Mouse (Mus musculus) kidney, embryonic 15.5 days (tissue): Measurements from ENCODE around the gene Ankib1. TPM values are rescaled to one million over a fixed set of nuclear protein-coding genes. Genes with fewer than 3 reads are reported as not detected.

Experiments used
- ATAC-seq: fragments of 200-750 bp; cut with Nextera tagmentation; replicated peaks from 2 replicates; pipeline ENCODE4 v1.8.0; 2017; ENCODE audit warnings: moderate TSS enrichment; ENCODE audit not compliant: low FRiP score
- H3K27ac ChIP-seq: fragments of 300-500 bp; sonication (generic); 2 replicates; pipeline ENCODE4 v1.5.1; 2015; ENCODE audit warnings: mild to moderate bottlenecking, inconsistent platforms
- H3K27me3 ChIP-seq: fragments of 300-500 bp; sonication (generic); 2 replicates; pipeline ENCODE4 v1.6.1; 2015; ENCODE audit warnings: inconsistent platforms
- H3K36me3 ChIP-seq: fragments of 300-500 bp; sonication (generic); 2 replicates; pipeline ENCODE4 v1.6.1; 2015; ENCODE audit warnings: inconsistent platforms
- H3K4me1 ChIP-seq: fragments of 300-500 bp; sonication (generic); 2 replicates; pipeline ENCODE4 v1.6.1; 2015; ENCODE audit warnings: inconsistent platforms
- H3K4me2 ChIP-seq: fragments of 300-500 bp; sonication (generic); 2 replicates; pipeline ENCODE4 v1.6.1; 2015; ENCODE audit warnings: moderate library complexity, mild to moderate bottlenecking, inconsistent platforms
- H3K4me3 ChIP-seq: fragments of 300-500 bp; sonication (generic); replicated peaks from 2 replicates; pipeline ENCODE4 v1.5.1; 2015; ENCODE audit warnings: mild to moderate bottlenecking, inconsistent platforms
- H3K9ac ChIP-seq: fragments of 300-500 bp; sonication (generic); 2 replicates; pipeline ENCODE4 v1.6.1; 2015; ENCODE audit warnings: mild to moderate bottlenecking, inconsistent platforms
- H3K9me3 ChIP-seq: fragments of 300-500 bp; sonication (generic); replicated peaks from 2 replicates; pipeline ENCODE4 v1.6.1; 2016; ENCODE audit warnings: inconsistent platforms
- WGBS: fragments of 180-500 bp; shearing (Covaris S2); methylation state at CpG from one replicate; pipeline ENCODE4 v1.1.7; 2015; ENCODE audit warnings: mixed read lengths; 5-methylcytosine and 5-hydroxymethylcytosine counted together
- polyA plus RNA-seq: library from polyadenylated mRNA; unstranded; fragments of >200 nt; fragmentation: Nextera tagmentation; extraction: Ambion mirVana; gene quantifications from 2 replicates; pipeline ENCODE4 v1.2.1, GENCODE M21; 2015

Gene Ankib1
- polyA plus RNA-seq, 1 experiment from 2014 or later: 12.3 TPM

DNA sequence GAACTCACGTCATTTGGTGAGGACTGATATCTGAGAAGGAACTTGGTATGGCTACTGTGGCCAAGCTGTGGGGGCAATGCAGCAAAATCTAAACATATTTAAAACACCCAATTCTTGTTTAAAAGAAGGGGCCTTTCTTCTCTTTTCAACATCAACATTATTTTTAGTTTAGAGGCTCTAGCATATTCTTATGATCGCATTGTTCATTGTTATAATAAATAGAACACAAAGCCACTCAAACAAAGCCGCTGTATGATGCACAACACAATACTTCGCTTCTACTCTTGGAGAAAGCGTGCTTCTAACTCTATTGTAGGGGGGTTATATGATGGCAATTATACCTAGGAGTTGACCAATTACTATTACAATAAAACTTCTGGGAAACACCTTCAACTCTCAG lies 86.9 kb downstream of the Ankib1 start:
- no peak for ATAC-seq
- Histone ChIP-seq H3K36me3 (peaks cover 41% of the 10 kb centered on the region), H3K4me1 (no peaks in the 10 kb centered on the region), H3K9me3 (no peaks in the 10 kb centered on the region), H3K4me2 (no peak overlapping the region), H3K9ac (no peak overlapping the region), H3K27ac (no peak overlapping the region), H3K4me3 (no peak overlapping the region), H3K27me3 (no peaks in the 10 kb centered on the region)
- 95% methylated on average over 5 of the region's 5 CpGs for WGBS

DNA sequence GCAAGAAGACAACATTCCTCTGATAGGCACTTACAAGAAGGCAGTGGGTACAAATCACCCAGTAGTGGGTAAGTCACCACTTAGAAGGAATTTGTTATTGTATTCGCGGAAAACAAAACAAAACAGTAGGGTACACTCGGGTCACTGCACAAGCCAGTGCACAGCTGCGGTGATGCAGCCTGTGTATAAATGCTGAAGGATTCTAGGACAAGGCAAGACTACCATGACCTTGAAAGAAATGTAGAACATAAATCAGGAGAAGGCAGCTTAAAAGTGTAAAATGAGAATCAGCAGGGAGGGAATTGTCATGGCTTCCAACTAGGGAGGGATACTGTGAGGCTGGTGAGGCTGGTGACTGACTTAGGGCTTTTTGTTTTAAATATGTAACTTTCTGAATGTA lies 100.5 kb downstream of the Ankib1 start:
- Histone ChIP-seq H3K4me3 (no peak overlapping the region), H3K4me2 (no peak overlapping the region), H3K27ac (no peak overlapping the region), H3K9me3 (no peaks in the 10 kb centered on the region), H3K27me3 (no peaks in the 10 kb centered on the region), H3K4me1 (no peaks in the 10 kb centered on the region), H3K9ac (no peak overlapping the region), H3K36me3 (peaks cover 46% of the 10 kb centered on the region)
- ATAC-seq: peak; percentile 66; the same call in 1 of the 2 replicates
- 39% methylated on average over 4 of the region's 4 CpGs for WGBS

DNA sequence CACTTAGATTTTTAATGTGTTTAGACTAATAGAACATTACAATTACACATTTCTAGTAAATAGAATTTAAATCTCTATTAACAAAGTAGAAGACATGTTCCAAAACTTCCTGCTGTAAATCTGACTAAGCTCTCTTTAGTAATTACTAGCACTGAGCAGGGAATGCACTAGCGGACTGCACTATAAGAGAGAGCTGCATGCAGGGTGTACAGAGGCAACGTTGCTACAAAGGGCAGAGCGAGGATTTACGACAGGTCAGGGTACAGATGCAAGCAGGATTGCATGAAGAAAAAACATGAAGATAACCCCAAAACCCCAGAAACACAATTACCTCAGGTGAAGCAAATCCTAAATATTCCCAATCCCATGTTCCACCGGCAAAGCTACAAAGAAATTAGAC lies 102.7 kb downstream of the Ankib1 start:
- H3K4me1 ChIP-seq: no peaks in the 10 kb centered on the region
- H3K36me3 ChIP-seq: peaks cover 55% of the 10 kb centered on the region
- no peak overlapping the region for H3K27ac ChIP-seq
- no peak overlapping the region for H3K4me3 ChIP-seq
- WGBS: 78% methylated on average over 5 of the region's 5 CpGs
- no peak for ATAC-seq
- no peak overlapping the region for H3K4me2 ChIP-seq
- no peak overlapping the region for H3K9ac ChIP-seq
- H3K9me3 ChIP-seq: no peaks in the 10 kb centered on the region
- no peaks in the 10 kb centered on the region for H3K27me3 ChIP-seq

DNA sequence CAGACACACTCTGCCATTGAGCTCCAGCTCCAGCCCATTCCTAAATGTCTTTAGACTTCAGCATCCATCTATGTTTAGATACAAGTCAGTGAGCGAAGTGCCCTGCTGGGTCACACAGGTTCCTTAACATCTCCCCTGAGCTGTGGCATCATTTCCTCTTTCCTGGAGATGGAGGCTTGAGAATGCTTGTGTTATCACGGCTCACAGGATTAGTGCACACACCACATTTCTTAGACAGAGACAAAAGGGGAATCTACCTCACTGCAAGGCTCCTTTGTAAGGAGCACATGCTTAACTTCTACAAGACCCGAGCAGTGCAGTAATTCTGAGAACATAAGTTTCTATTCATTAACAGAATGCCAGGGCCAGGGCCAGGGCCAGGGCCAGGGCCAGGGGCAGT lies 106.7 kb downstream of the Ankib1 start:
- H3K4me2 ChIP-seq: no peak overlapping the region
- H3K9ac ChIP-seq: no peak overlapping the region
- H3K27me3 ChIP-seq: no peaks in the 10 kb centered on the region
- no peak for ATAC-seq
- H3K4me3 ChIP-seq: no peak overlapping the region
- peaks cover 78% of the 10 kb centered on the region for H3K36me3 ChIP-seq
- H3K4me1 ChIP-seq: no peaks in the 10 kb centered on the region
- whole genome bisulfite sequencing: 88% methylated on average over 3 of the region's 3 CpGs
- H3K27ac ChIP-seq: no peak overlapping the region
- H3K9me3 ChIP-seq: no peaks in the 10 kb centered on the region

DNA sequence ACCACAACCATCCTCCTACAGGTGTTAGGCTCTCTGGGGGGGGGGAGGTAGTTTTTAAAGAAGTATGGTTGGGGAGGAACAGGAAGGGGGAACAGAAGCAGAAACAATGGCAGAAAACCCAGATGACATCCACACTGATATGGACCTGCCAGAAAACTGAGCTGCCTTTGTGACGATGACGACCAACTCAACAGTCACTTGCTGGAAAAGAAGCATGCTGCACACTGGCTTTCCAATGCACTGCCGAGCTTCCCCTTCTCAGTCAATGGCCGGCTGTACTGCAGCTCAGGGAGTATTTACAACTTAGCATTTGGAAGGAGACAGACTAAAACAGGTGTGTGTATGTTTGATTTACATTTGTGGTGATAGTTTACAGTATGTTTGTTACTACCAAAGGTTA lies 107.5 kb downstream of the Ankib1 start:
- H3K27ac ChIP-seq: no peak overlapping the region
- H3K27me3 ChIP-seq: no peaks in the 10 kb centered on the region
- no peak overlapping the region for H3K4me2 ChIP-seq
- no peak for ATAC-seq
- no peak overlapping the region for H3K9ac ChIP-seq
- H3K9me3 ChIP-seq: no peaks in the 10 kb centered on the region
- no peak overlapping the region for H3K4me3 ChIP-seq
- H3K4me1 ChIP-seq: no peaks in the 10 kb centered on the region
- WGBS: 90% methylated on average over 4 of the region's 4 CpGs
- H3K36me3 ChIP-seq: peaks cover 72% of the 10 kb centered on the region

DNA sequence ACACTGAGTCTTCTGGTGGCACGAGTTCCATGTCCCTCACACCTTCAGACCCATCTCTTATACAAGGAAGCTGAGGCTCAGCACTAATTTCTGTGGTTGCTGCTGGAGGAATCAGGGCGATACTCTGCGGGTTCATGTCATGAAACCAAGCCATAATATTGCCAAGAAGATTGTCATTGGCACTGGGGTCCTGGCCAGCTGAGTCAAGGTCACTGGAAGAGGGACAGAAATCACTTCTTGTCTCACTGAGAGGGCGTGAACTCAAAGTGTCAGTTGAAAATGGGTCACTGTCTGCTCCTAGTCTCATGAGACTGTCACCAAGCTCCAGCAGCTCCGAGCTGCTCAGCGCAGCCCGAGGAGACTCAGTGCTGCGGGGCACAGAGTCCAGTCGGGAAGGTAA lies 109.8 kb downstream of the Ankib1 start:
- H3K4me3 ChIP-seq: no peak overlapping the region
- H3K27ac ChIP-seq: no peak overlapping the region
- no peak overlapping the region for H3K4me2 ChIP-seq
- no peak for ATAC-seq
- no peaks in the 10 kb centered on the region for H3K4me1 ChIP-seq
- WGBS: 91% methylated on average over 9 of the region's 9 CpGs
- peaks cover 75% of the 10 kb centered on the region for H3K36me3 ChIP-seq
- no peaks in the 10 kb centered on the region for H3K27me3 ChIP-seq
- no peak overlapping the region for H3K9ac ChIP-seq
- no peaks in the 10 kb centered on the region for H3K9me3 ChIP-seq

DNA sequence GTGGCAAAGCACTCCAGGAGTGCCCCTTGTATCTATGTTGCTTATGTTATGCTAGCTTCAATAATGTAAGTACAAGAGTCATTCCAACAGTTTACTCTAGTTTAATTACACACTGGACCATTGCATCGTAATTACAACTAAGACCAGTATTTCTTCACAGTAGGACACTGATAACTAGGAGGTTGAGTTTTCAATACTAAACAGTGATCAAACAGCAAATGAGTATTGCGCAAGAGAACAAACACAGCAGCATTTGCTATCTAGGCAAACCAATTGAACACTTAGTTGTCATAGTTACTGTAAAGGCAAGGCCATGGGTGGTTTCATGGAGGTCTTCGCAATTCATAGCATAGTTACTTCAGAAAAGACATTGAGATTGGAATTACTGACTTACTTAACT lies 111.4 kb downstream of the Ankib1 start:
- 96% methylated on average over 3 of the region's 3 CpGs for WGBS

DNA sequence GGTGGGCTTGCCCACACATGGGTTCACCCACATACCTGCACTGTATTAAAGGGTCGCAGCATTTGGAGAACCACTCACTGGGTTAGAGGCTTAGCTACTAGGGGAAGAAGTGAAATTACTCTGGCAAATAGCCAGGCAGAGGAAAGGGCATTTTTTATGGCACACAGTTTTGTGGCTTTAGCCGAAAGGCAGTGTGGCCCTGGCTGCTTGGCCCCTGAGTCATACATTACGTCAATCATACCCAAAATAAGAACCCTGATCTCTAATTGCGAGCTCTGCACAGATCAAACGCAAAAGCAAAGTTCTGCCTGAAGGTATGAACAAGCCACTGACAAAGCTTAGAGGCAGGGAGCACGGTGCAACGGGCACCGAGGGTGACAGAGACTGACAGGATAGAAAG lies 114.4 kb downstream of the Ankib1 start:
- ATAC-seq: no peak
- no peak overlapping the region for H3K27ac ChIP-seq
- peaks cover 37% of the 10 kb centered on the region for H3K36me3 ChIP-seq
- H3K9me3 ChIP-seq: no peaks in the 10 kb centered on the region
- no peak overlapping the region for H3K9ac ChIP-seq
- H3K4me2 ChIP-seq: no peak overlapping the region
- H3K27me3 ChIP-seq: no peaks in the 10 kb centered on the region
- no peaks in the 10 kb centered on the region for H3K4me1 ChIP-seq
- WGBS: 78% methylated on average over 8 of the region's 8 CpGs
- no peak overlapping the region for H3K4me3 ChIP-seq

More for the DNA sequence above, 111.4 kb downstream of the Ankib1 start:
- Histone ChIP-seq H3K36me3 (peaks cover 64% of the 10 kb centered on the region), H3K9ac (no peak overlapping the region), H3K4me1 (no peaks in the 10 kb centered on the region), H3K27me3 (no peaks in the 10 kb centered on the region), H3K27ac (no peak overlapping the region), H3K9me3 (no peaks in the 10 kb centered on the region), H3K4me2 (no peak overlapping the region), H3K4me3 (no peak overlapping the region)
- no peak for ATAC-seq

DNA sequence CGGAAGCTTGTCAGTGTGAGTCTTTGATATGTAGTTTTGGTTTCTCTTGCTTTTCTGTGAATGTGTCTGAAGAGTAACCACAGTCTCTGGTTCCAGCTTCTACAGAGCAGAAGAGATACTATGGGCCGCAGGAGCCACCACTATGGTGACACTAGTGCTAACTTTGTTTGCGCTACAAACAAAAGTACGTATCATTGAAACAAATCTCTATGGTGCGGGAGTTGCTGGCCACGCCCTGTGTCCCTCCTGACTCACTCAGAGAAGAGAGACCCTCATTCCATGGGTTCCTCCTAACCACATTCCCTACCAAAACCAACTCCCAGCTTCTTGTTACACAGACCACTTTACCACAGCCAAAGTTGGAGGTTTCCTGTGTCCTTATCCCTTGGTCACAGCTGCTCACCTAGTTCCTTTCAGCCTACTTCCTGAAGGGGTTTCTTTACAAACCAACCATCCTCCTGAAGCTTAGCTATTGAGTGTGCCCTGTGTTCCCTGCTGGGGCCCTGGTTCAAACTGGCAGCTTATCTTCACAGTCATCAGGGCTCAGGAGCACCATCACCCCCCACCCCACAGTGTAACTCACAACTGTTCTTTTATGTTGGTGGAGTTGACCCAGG lies 132.7 kb downstream of the Ankib1 start:
- Histone ChIP-seq H3K9ac (no peak overlapping the region), H3K4me3 (no peak overlapping the region)
- 78% methylated on average over 6 of the region's 6 CpGs for WGBS

DNA sequence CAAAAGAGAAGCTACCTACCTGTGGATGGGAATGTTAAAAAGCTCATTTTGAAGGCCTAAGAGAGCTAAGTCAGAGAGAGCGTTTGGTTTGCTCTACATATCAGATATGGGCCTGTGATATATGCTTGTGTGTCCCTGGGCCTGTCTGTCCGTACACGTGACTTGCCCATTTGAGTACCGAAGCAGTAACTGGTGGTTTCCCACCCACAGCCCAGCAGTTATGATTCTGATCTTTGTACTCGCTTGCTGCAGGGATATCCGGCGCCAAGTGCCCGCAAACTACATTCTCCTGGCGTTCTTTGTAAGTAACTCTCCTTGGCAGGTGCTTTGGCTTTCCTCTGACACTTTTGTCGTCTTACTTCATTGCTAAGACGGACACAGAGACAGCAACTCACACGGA lies 136.1 kb downstream of the Ankib1 start:
- Histone ChIP-seq H3K4me3 (no peak overlapping the region), H3K36me3 (no peaks in the 10 kb centered on the region), H3K27me3 (no peaks in the 10 kb centered on the region), H3K27ac (no peak overlapping the region), H3K9me3 (no peaks in the 10 kb centered on the region), H3K4me2 (no peak overlapping the region), H3K9ac (no peak overlapping the region), H3K4me1 (no peaks in the 10 kb centered on the region)
- ATAC-seq: no peak
- WGBS: 90% methylated on average over 12 of the region's 12 CpGs

More for the DNA sequence above, 132.7 kb downstream of the Ankib1 start:
- no peak overlapping the region for H3K4me2 ChIP-seq
- no peaks in the 10 kb centered on the region for H3K4me1 ChIP-seq
- ATAC-seq: no peak
- no peaks in the 10 kb centered on the region for H3K9me3 ChIP-seq
- H3K36me3 ChIP-seq: no peaks in the 10 kb centered on the region
- H3K27me3 ChIP-seq: no peaks in the 10 kb centered on the region
- H3K27ac ChIP-seq: no peak overlapping the region

DNA sequence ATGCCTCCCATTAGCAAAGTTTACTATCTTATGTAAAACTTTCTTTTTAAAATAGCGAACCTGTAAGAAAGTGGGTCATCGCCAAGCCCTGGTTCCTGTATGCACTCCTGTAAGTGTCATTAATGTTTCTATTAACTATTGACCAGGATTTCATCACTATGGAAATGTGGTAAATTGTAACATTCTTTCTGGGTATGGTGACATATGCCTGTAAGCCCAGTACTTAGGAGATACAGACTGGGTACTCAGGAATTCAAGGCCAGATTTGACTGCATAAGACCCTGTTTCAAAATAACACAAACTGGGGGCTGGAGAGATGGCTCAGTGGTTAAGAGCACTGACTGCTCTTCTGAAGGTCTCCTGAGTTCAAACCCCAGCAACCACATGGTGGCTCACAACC lies 137.5 kb downstream of the Ankib1 start:
- Histone ChIP-seq H3K27ac (no peak overlapping the region), H3K4me1 (no peaks in the 10 kb centered on the region), H3K36me3 (no peaks in the 10 kb centered on the region), H3K9me3 (no peaks in the 10 kb centered on the region), H3K27me3 (no peaks in the 10 kb centered on the region), H3K4me3 (no peak overlapping the region), H3K9ac (no peak overlapping the region), H3K4me2 (no peak overlapping the region)
- ATAC-seq: no peak
- 93% methylated on average over 2 of the region's 2 CpGs for WGBS

DNA sequence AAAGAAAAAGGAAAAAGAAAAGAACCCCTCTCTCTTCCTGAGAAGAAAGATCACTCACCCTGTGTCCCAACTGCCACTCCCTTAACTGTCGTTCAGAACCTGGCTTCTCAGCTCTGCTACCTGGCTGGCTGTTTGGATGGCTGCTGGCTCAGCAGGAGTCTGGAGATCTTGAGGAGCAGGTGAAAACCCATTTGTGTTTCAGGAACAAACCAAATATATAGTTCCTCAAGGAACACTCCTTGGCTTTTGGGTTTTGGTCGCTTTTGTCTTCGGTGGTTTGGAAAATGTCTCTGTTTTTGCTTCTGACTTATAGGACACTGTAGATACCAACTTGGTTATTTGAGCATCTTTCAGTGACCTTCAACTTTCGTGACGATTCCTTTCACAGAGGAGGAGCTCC lies 145.6 kb downstream of the Ankib1 start, which contains the start of gene Gatad1:
TSS of gene Gatad1 (minus strand) at position 101 of the 400 bp plus-strand sequence.
- Histone ChIP-seq H3K27me3 (no peaks in the 10 kb centered on the region), H3K4me2 (no peak within 1 kb of the TSS), H3K9ac (no peak within 1 kb of the TSS), H3K27ac (no peak within 1 kb of the TSS), H3K4me1 (no peaks in the 10 kb centered on the region), H3K9me3 (no peaks in the 10 kb centered on the region), H3K36me3 (no peaks in the 10 kb centered on the region), H3K4me3 (no peak within 1 kb of the TSS)
- 76% methylated on average over 5 of the region's 5 CpGs for WGBS
- no peak for ATAC-seq

DNA sequence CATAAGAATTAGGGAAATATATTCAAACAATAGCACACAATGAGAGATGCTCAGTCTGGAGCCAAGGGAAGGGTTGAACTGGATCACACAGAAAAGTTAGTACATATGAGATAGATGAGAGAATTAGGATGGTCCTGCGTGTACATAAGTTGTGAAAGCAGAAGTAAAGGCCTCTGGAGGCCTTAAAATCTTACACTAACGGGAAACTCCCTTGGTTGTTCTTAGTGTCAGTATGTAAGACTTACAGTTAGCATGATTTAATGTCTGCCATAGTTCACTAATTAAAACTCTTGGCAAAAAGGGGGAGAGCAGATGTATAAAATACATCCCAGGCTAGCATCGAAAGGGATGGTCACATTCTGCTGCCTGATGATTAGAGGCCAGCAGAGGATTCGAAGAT lies 148.9 kb downstream of the Ankib1 start:
- no peak for ATAC-seq
- Histone ChIP-seq H3K4me3 (no peak overlapping the region), H3K27ac (no peak overlapping the region), H3K27me3 (no peaks in the 10 kb centered on the region), H3K36me3 (no peaks in the 10 kb centered on the region), H3K4me2 (no peak overlapping the region), H3K4me1 (no peaks in the 10 kb centered on the region), H3K9me3 (no peaks in the 10 kb centered on the region), H3K9ac (no peak overlapping the region)
- WGBS: 84% methylated on average over 4 of the region's 4 CpGs
